In the genomic region with DNA sequence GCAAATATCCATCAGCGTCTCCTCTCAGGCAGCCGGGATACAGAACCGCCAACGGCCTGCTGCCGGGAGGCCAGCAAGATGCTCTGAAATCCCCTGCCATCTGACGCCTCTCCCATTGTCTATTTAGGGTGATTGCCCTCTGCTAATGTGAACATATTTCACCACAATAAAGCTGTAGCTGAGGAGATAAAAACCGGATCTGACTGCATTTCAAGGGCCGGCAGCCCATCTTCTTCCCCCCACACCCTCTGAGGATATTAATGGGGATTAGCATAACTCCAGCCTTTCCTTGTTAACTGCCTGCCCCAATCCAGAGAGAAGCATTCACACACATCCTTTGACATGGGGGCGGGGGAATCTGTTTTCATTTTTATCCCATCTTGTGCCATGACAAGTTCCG, we compare ENCODE assay signal across 20 mouse cellular contexts.
A peak's percentile ranks its signal among the peaks of the same experiment; 100 is the strongest.
DNase-seq lines count a peak whose midpoint lies in the region; ATAC-seq and TF ChIP-seq lines count a peak whose summit lies in the region.
"Had no signal": no experiment of that assay in that cellular context is flagged by ENCODE, and none has a peak within 500 bp of the region (broad histone marks: within the 10 kb centered on the region; RNA-seq: fewer than 3 reads in every experiment).

No protein-coding gene starts in this region.

- H3K4me3 ChIP-seq in hindbrain, embryonic 11.5 days (ENCODE audit: low read depth, low read length), result no peak overlapping the region
- H3K4me3 ChIP-seq in hindbrain, embryonic 14.5 days (replicated peaks; ENCODE audit: low read length), result no peak overlapping the region
- H3K4me3 ChIP-seq in midbrain, embryonic 11.5 days (ENCODE audit: low read depth, low read length), result no peak overlapping the region
- no peak overlapping the region for H3K4me3 ChIP-seq in midbrain, postnatal 0 days (ENCODE audit: low read depth, low read length)
- H3K4me3 ChIP-seq in hindbrain, postnatal 0 days (ENCODE audit: low read length), result no peak overlapping the region
- H3K4me3 ChIP-seq: embryonic facial prominence, embryonic 12.5 days; gastrocnemius, adult 2 months; heart, embryonic 13.5 days; liver, embryonic 12.5 days; lung, embryonic 15.5 days had no signal

- H3K9ac ChIP-seq in hindbrain, embryonic 11.5 days (ENCODE audit: low read depth, low read length), result no peak overlapping the region
- no peak overlapping the region for H3K9ac ChIP-seq in hindbrain, embryonic 14.5 days
- H3K9ac ChIP-seq in midbrain, embryonic 11.5 days (ENCODE audit: low read length), result no peak overlapping the region
- H3K9ac ChIP-seq in midbrain, postnatal 0 days (replicated peaks; ENCODE audit: low read length, poor library complexity, severe bottlenecking), result no peak overlapping the region
- H3K9ac ChIP-seq in hindbrain, postnatal 0 days (replicated peaks; ENCODE audit: low read length), result no peak overlapping the region
- H3K9ac ChIP-seq: embryonic facial prominence, embryonic 12.5 days; heart, embryonic 13.5 days; liver, embryonic 12.5 days; lung, embryonic 15.5 days had no signal

- no peak for ATAC-seq in hindbrain, embryonic 11.5 days (ENCODE audit: low FRiP score)
- ATAC-seq in hindbrain, embryonic 14.5 days (ENCODE audit: low FRiP score), result no peak
- ATAC-seq in midbrain, embryonic 11.5 days (ENCODE audit: low FRiP score), result no peak
- ATAC-seq in midbrain, postnatal 0 days (ENCODE audit: low FRiP score), result no peak
- no peak for ATAC-seq in hindbrain, postnatal 0 days
- ATAC-seq: forebrain, embryonic 16.5 days; intestine, postnatal 0 days; liver, embryonic 12.5 days had no signal

- TF ChIP-seq CTCF in midbrain, postnatal 0 days (IDR thresholded peaks at IDR 0.05), result no peak
- no peak for TF ChIP-seq CTCF in hindbrain, postnatal 0 days (IDR thresholded peaks at IDR 0.05; ENCODE audit: low read depth)

- H3K4me1 ChIP-seq in hindbrain, embryonic 11.5 days (replicated peaks; ENCODE audit: control insufficient read depth, insufficient read depth, low read length), result no peaks in the 10 kb centered on the region
- H3K4me1 ChIP-seq in hindbrain, embryonic 14.5 days (replicated peaks; ENCODE audit: control insufficient read depth, insufficient read depth, low read length), result 0 out of 2 replicates have a peak, but pooled peaks cover 6% of the 10 kb centered on the region
- H3K4me1 ChIP-seq in midbrain, embryonic 11.5 days (ENCODE audit: control insufficient read depth, insufficient read depth, low read length), result no peaks in the 10 kb centered on the region; the same call in 1 of the 2 replicates
- peaks cover 3% of the 10 kb centered on the region; the same call in 1 of the 2 replicates for H3K4me1 ChIP-seq in midbrain, postnatal 0 days (ENCODE audit: insufficient read depth, low read length)
- no peaks in the 10 kb centered on the region for H3K4me1 ChIP-seq in hindbrain, postnatal 0 days (ENCODE audit: insufficient read depth, low read length)
- H3K4me1 ChIP-seq: embryonic facial prominence, embryonic 12.5 days; liver, embryonic 12.5 days; lung, embryonic 15.5 days had no signal

- H3K27ac ChIP-seq in hindbrain, embryonic 11.5 days (ENCODE audit: low read depth, low read length), result peak overlapping the region; percentile 48; the same call in 1 of the 2 replicates
- no peak overlapping the region for H3K27ac ChIP-seq in hindbrain, embryonic 14.5 days
- H3K27ac ChIP-seq in midbrain, embryonic 11.5 days (ENCODE audit: low read depth, low read length), result no peak overlapping the region
- no peak overlapping the region for H3K27ac ChIP-seq in midbrain, postnatal 0 days (ENCODE audit: low read depth, low read length)
- H3K27ac ChIP-seq in hindbrain, postnatal 0 days, result no peak overlapping the region
- H3K27ac ChIP-seq: embryonic facial prominence, embryonic 12.5 days; gastrocnemius, adult 2 months; heart, embryonic 13.5 days; liver, embryonic 12.5 days; lung, embryonic 15.5 days; stomach, postnatal 0 days had no signal

- peak; percentile 13 for DNase-seq in hindbrain, embryonic 11.5 days (ENCODE audit: low spot score)
- no peak for DNase-seq in hindbrain, embryonic 14.5 days (ENCODE audit: low spot score)
- DNase-seq in midbrain, embryonic 11.5 days (ENCODE audit: low spot score, missing footprints), result peak; percentile 80
- DNase-seq in midbrain, postnatal 0 days (ENCODE audit: low spot score), result no peak
- DNase-seq in hindbrain, postnatal 0 days (ENCODE audit: low spot score), result peak; percentile 15
- peak; percentile 64 for DNase-seq in retina, embryonic 14.5 days (ENCODE audit: low spot score)
- no peak for DNase-seq in cerebellum, postnatal 4 days (ENCODE audit: low spot score in 2 of 2)
- no peak for DNase-seq in cerebellum, adult 11-12 months
- DNase-seq: adrenal gland, postnatal 14 days; B cell, adult 2 months; cerebellum, adult 9-11 months; gastrocnemius, adult 2 months; right cerebral cortex, postnatal 25 days had no signal

- no peaks in the 10 kb centered on the region for H3K36me3 ChIP-seq in hindbrain, embryonic 11.5 days (ENCODE audit: control insufficient read depth, insufficient read depth, low read length)
- no peaks in the 10 kb centered on the region for H3K36me3 ChIP-seq in hindbrain, embryonic 14.5 days (replicated peaks; ENCODE audit: control insufficient read depth, insufficient read depth)
- no peaks in the 10 kb centered on the region for H3K36me3 ChIP-seq in midbrain, embryonic 11.5 days (ENCODE audit: control insufficient read depth, insufficient read depth, low read length)
- H3K36me3 ChIP-seq in midbrain, postnatal 0 days (ENCODE audit: insufficient read depth, low read length), result no peaks in the 10 kb centered on the region
- no peaks in the 10 kb centered on the region for H3K36me3 ChIP-seq in hindbrain, postnatal 0 days (ENCODE audit: insufficient read depth, low read length)
- H3K36me3 ChIP-seq: embryonic facial prominence, embryonic 12.5 days; heart, embryonic 13.5 days; liver, embryonic 12.5 days; lung, embryonic 15.5 days had no signal

- H3K4me2 ChIP-seq in hindbrain, embryonic 11.5 days (replicated peaks; ENCODE audit: low read depth, low read length), result no peak overlapping the region
- no peak overlapping the region for H3K4me2 ChIP-seq in hindbrain, embryonic 14.5 days (replicated peaks)
- no peak overlapping the region for H3K4me2 ChIP-seq in midbrain, embryonic 11.5 days
- H3K4me2 ChIP-seq in midbrain, postnatal 0 days (ENCODE audit: low read depth, low read length, poor library complexity, severe bottlenecking), result no peak overlapping the region
- H3K4me2 ChIP-seq in hindbrain, postnatal 0 days (ENCODE audit: low read depth, low read length), result no peak overlapping the region
- H3K4me2 ChIP-seq: embryonic facial prominence, embryonic 12.5 days; heart, embryonic 13.5 days; liver, embryonic 12.5 days; lung, embryonic 15.5 days had no signal

- H3K9me3 ChIP-seq in hindbrain, embryonic 11.5 days (ENCODE audit: control insufficient read depth, low read length), result no peaks in the 10 kb centered on the region
- no peaks in the 10 kb centered on the region for H3K9me3 ChIP-seq in hindbrain, embryonic 14.5 days (ENCODE audit: control insufficient read depth, low read length)
- H3K9me3 ChIP-seq in midbrain, embryonic 11.5 days (ENCODE audit: control insufficient read depth, low read length), result no peaks in the 10 kb centered on the region
- H3K9me3 ChIP-seq in midbrain, postnatal 0 days (ENCODE audit: low read length), result no peaks in the 10 kb centered on the region
- H3K9me3 ChIP-seq in hindbrain, postnatal 0 days (ENCODE audit: low read length), result no peaks in the 10 kb centered on the region
- H3K9me3 ChIP-seq: embryonic facial prominence, embryonic 12.5 days; heart, embryonic 13.5 days; liver, embryonic 12.5 days; lung, embryonic 15.5 days had no signal

- WGBS in hindbrain, embryonic 11.5 days, result 59% methylated on average over 10 of the region's 10 CpGs
- 29% methylated on average over 10 of the region's 10 CpGs for WGBS in hindbrain, embryonic 14.5 days
- WGBS in midbrain, embryonic 11.5 days, result 47% methylated on average over 10 of the region's 10 CpGs
- 32% methylated on average over 10 of the region's 10 CpGs for WGBS in midbrain, postnatal 0 days
- WGBS in hindbrain, postnatal 0 days, result 51% methylated on average over 10 of the region's 10 CpGs

- no peaks in the 10 kb centered on the region for H3K27me3 ChIP-seq in hindbrain, embryonic 11.5 days (ENCODE audit: control insufficient read depth, insufficient read depth, low read length)
- H3K27me3 ChIP-seq in hindbrain, embryonic 14.5 days (ENCODE audit: control insufficient read depth, insufficient read depth, low read length), result no peaks in the 10 kb centered on the region
- no peaks in the 10 kb centered on the region for H3K27me3 ChIP-seq in midbrain, embryonic 11.5 days (ENCODE audit: control insufficient read depth, insufficient read depth, low read length)
- H3K27me3 ChIP-seq in midbrain, postnatal 0 days (ENCODE audit: insufficient read depth, low read length), result 0 out of 2 replicates have a peak, but pooled peaks cover 5% of the 10 kb centered on the region
- H3K27me3 ChIP-seq in hindbrain, postnatal 0 days (ENCODE audit: insufficient read depth, low read length), result no peaks in the 10 kb centered on the region
- H3K27me3 ChIP-seq: embryonic facial prominence, embryonic 12.5 days; liver, embryonic 12.5 days had no signal

Comparison
In these comparisons a context has a peak if more than half of its experiments do, and no peak if none do; other contexts are left out.
1. DNase-seq: peak in hindbrain, embryonic 11.5 days (single experiment), midbrain, embryonic 11.5 days (single experiment), hindbrain, postnatal 0 days (single experiment) and retina, embryonic 14.5 days (single experiment); none in hindbrain, embryonic 14.5 days (single experiment), midbrain, postnatal 0 days (single experiment), cerebellum, postnatal 4 days (0 of 2) and cerebellum, adult 11-12 months (single experiment).